Mouse (Mus musculus) MEL (cell line): Measurements from ENCODE around the gene Zfp385b. TPM values are rescaled to one million over a fixed set of nuclear protein-coding genes. Genes with fewer than 3 reads are reported as not detected.

Experiments used
- DNase-seq: peaks from one replicate; pipeline ENCODE4 v3.0.0; 2011; ENCODE audit warnings: low read depth, low spot score
- H3K27ac ChIP-seq: 2 replicates; pipeline ENCODE4 v1.5.1; 2012; ENCODE audit warnings: low read depth, mild to moderate bottlenecking, control low read depth, low read length, moderate library complexity; ENCODE audit not compliant: control insufficient read depth
- H3K27me3 ChIP-seq, 2 experiments: fragments of 150-350 bp in 1 of 2; sonication (generic) in 1 of 2; 2 replicates each; pipeline ENCODE4 v1.6.1; 2012; ENCODE audit warnings: low read length in 2 of 2, mild to moderate bottlenecking in 2 of 2, improper control_type of control experiment in 1 of 2, moderate library complexity in 1 of 2; ENCODE audit not compliant: insufficient read depth in 2 of 2, control insufficient read depth in 1 of 2
- H3K36me3 ChIP-seq, 2 experiments: 2 replicates each; pipeline ENCODE4 v1.6.1; 2012 to 2014; ENCODE audit warnings: low read length in 2 of 2, improper control_type of control experiment in 1 of 2, inconsistent platforms in 1 of 2, mild to moderate bottlenecking in 1 of 2; ENCODE audit not compliant: insufficient read depth in 2 of 2, control insufficient read depth in 1 of 2
- H3K4me1 ChIP-seq, 2 experiments: fragments of 150-350 bp in 1 of 2; sonication (generic) in 1 of 2; 2 replicates each; pipeline ENCODE4 v1.6.1; 2012; ENCODE audit warnings: low read length in 2 of 2, improper control_type of control experiment in 1 of 2, mild to moderate bottlenecking in 1 of 2; ENCODE audit not compliant: insufficient read depth in 2 of 2, control insufficient read depth in 1 of 2
- H3K4me3 ChIP-seq, 2 experiments: fragments of 150-350 bp in 1 of 2; sonication (generic) in 1 of 2; 2 replicates each; pipeline ENCODE4 v1.5.1; 2012; ENCODE audit warnings: low read depth in 2 of 2, low read length in 2 of 2, mild to moderate bottlenecking in 2 of 2, moderate library complexity in 2 of 2, control low read depth in 1 of 2, improper control_type of control experiment in 1 of 2; ENCODE audit not compliant: control insufficient read depth in 1 of 2, insufficient read depth in 1 of 2
- H3K79me2 ChIP-seq: 2 replicates; pipeline ENCODE4 v1.6.1; 2012; ENCODE audit warnings: mild to moderate bottlenecking, low read length, moderate library complexity; ENCODE audit not compliant: control insufficient read depth, poor library complexity, insufficient read depth
- H3K9ac ChIP-seq: 2 replicates; pipeline ENCODE4 v1.6.1; 2012; ENCODE audit warnings: low read depth, mild to moderate bottlenecking, control low read depth, low read length, moderate library complexity; ENCODE audit not compliant: control insufficient read depth, poor library complexity, severe bottlenecking
- H3K9me3 ChIP-seq: fragments of 150-350 bp; sonication (generic); replicated peaks from 2 replicates; pipeline ENCODE4 v1.6.1; 2012; ENCODE audit warnings: mild to moderate bottlenecking, low read length, improper control_type of control experiment, moderate library complexity; ENCODE audit not compliant: insufficient read depth
- CHD1 ChIP-seq: IDR thresholded peaks from 2 replicates; pipeline ENCODE4 v1.6.1; 2012; ENCODE audit warnings: low read depth, mild to moderate bottlenecking, inconsistent platforms, low read length, improper control_type of control experiment
- ETS1 ChIP-seq: IDR thresholded peaks from 2 replicates; pipeline ENCODE4 v1.6.1; 2012; ENCODE audit warnings: low read depth, mild to moderate bottlenecking, inconsistent platforms, low read length, improper control_type of control experiment, moderate library complexity
- GABPA ChIP-seq: IDR thresholded peaks from 2 replicates; pipeline ENCODE4 v1.6.1; 2012; ENCODE audit warnings: low read depth, mild to moderate bottlenecking, inconsistent platforms, low read length, improper control_type of control experiment, moderate library complexity
- MAFK ChIP-seq: IDR thresholded peaks from 2 replicates; pipeline ENCODE4 v1.6.1; 2011; ENCODE audit warnings: low read depth, mild to moderate bottlenecking, low read length, improper control_type of control experiment, borderline replicate concordance
- MEF2A ChIP-seq: IDR thresholded peaks from 2 replicates; pipeline ENCODE4 v1.6.1; 2014; ENCODE audit warnings: low read depth, mild to moderate bottlenecking, inconsistent platforms, low read length, improper control_type of control experiment; ENCODE audit not compliant: poor library complexity, insufficient replicate concordance, severe bottlenecking; ENCODE audit errors: extremely low read depth
- NRF1 ChIP-seq: IDR thresholded peaks from 2 replicates; pipeline ENCODE4 v1.6.1; 2014; ENCODE audit warnings: low read depth, mild to moderate bottlenecking, inconsistent platforms, low read length, improper control_type of control experiment, moderate library complexity; ENCODE audit not compliant: poor library complexity, insufficient read depth, severe bottlenecking
- POLR2A ChIP-seq, 2 experiments: IDR thresholded peaks; 2 replicates each; pipeline ENCODE4 v1.6.1; 2011 to 2012; ENCODE audit warnings: low read length in 2 of 2, mild to moderate bottlenecking in 2 of 2, control low read depth in 1 of 2, improper control_type of control experiment in 1 of 2, low read depth in 1 of 2, moderate library complexity in 1 of 2; ENCODE audit not compliant: control insufficient read depth in 1 of 2, insufficient read depth in 1 of 2, poor library complexity in 1 of 2
- POLR2AphosphoS5 ChIP-seq: IDR thresholded peaks from 2 replicates; pipeline ENCODE4 v1.6.1; 2012; ENCODE audit warnings: low read depth, borderline replicate concordance, mild to moderate bottlenecking, inconsistent platforms, low read length, moderate library complexity, mixed read lengths
- RCOR1 ChIP-seq: IDR thresholded peaks from 2 replicates; pipeline ENCODE4 v1.6.1; 2012; ENCODE audit warnings: low read depth, mild to moderate bottlenecking, inconsistent platforms, low read length, improper control_type of control experiment
- TAL1 ChIP-seq: IDR thresholded peaks from 2 replicates; pipeline ENCODE4 v1.6.1; 2012; ENCODE audit warnings: mild to moderate bottlenecking, inconsistent platforms, low read length, moderate library complexity, mixed read lengths
- TCF12 ChIP-seq: IDR thresholded peaks from 2 replicates; pipeline ENCODE4 v1.6.1; 2014; ENCODE audit warnings: low read depth, mild to moderate bottlenecking, inconsistent platforms, low read length, improper control_type of control experiment, moderate library complexity
- USF2 ChIP-seq, 2 experiments: IDR thresholded peaks; 2 replicates each; pipeline ENCODE4 v1.6.1; 2011 to 2012; ENCODE audit warnings: improper control_type of control experiment in 2 of 2, low read length in 2 of 2, borderline replicate concordance in 1 of 2, inconsistent platforms in 1 of 2, low read depth in 1 of 2, mild to moderate bottlenecking in 1 of 2; ENCODE audit not compliant: insufficient read depth in 1 of 2
- ZKSCAN1 ChIP-seq: IDR thresholded peaks from 2 replicates; pipeline ENCODE4 v1.6.1; 2012; ENCODE audit warnings: low read depth, mild to moderate bottlenecking, inconsistent platforms, low read length, improper control_type of control experiment, moderate library complexity
- ZNF384 ChIP-seq: IDR thresholded peaks from 2 replicates; pipeline ENCODE4 v1.6.1; 2012; ENCODE audit warnings: low read depth, mild to moderate bottlenecking, inconsistent platforms, low read length, improper control_type of control experiment
- polyA plus RNA-seq, 2 experiments: library from polyadenylated mRNA; stranded (reverse) in 1 of 2; unstranded in 1 of 2; fragments of >175 nt in 1 of 2; fragments of >200 nt in 1 of 2; gene quantifications; 2 replicates each; pipeline versions ENCODE4 v1.2.1 to v1.2.4; 2012; ENCODE audit warnings: low replicate concordance in 2 of 2, low read depth in 1 of 2; ENCODE audit not compliant: insufficient read length in 2 of 2, insufficient read depth in 1 of 2, missing spikeins in 1 of 2
- total RNA-seq: library from RNA; depleted of rRNA; stranded (reverse); fragments of 300-350 nt; gene quantifications from 2 replicates; pipeline ENCODE4 v1.2.3, GENCODE M21; 2012

Gene Zfp385b
- total and polyA plus RNA-seq, 3 experiments: not detected

GRCm38 (mm10) chr2:77631606-77632005 is 187.8 kb downstream of the Zfp385b start:
- Histone ChIP-seq H3K4me3 (no peak overlapping the region), H3K27ac (no peak overlapping the region), H3K4me1 (no peaks in the 10 kb centered on the region), H3K27me3 (no peaks in the 10 kb centered on the region), H3K9ac (no peak overlapping the region)
- DNase-seq: no peak
- no peak for TF ChIP-seq NRF1
- no peak for TF ChIP-seq RCOR1
- TF ChIP-seq USF2 (IDR thresholded peaks at IDR 0.05; ENCODE audit: borderline replicate concordance in 1 of 2, insufficient read depth in 1 of 2, low read depth in 1 of 2, low read length in 2 of 2): no peak
- TF ChIP-seq TCF12: no peak
- no peak for TF ChIP-seq GABPA
- TF ChIP-seq MEF2A: no peak
- TF ChIP-seq TAL1: no peak
- TF ChIP-seq, all 39 proteins: peak for 0
- Histone ChIP-seq H3K79me2 (no peaks in the 10 kb centered on the region), H3K9me3 (no peaks in the 10 kb centered on the region), H3K36me3 (no peaks in the 10 kb centered on the region)

- H3K27me3 ChIP-seq: no peaks in the 10 kb centered on the region
- no peak overlapping the region for H3K27ac ChIP-seq
- TF ChIP-seq MAFK: no peak
- TF ChIP-seq ZKSCAN1: no peak
- H3K4me1 ChIP-seq: no peaks in the 10 kb centered on the region
- DNase-seq: no peak
- no peaks in the 10 kb centered on the region for H3K9me3 ChIP-seq
- no peaks in the 10 kb centered on the region for H3K79me2 ChIP-seq
- no peak overlapping the region for H3K4me3 ChIP-seq
- no peak overlapping the region for H3K9ac ChIP-seq
- no peaks in the 10 kb centered on the region for H3K36me3 ChIP-seq
Observed at GRCm38 (mm10) chr2:77627622-77628231, 191.7 kb downstream of the Zfp385b start.

GRCm38 (mm10) chr2:77618686-77619085 is 200.8 kb downstream of the Zfp385b start:
- Histone ChIP-seq H3K36me3 (no peaks in the 10 kb centered on the region), H3K27me3 (no peaks in the 10 kb centered on the region; a peak in 1 of 4 replicates), H3K27ac (no peak overlapping the region), H3K9me3 (no peaks in the 10 kb centered on the region), H3K9ac (no peak overlapping the region), H3K79me2 (no peaks in the 10 kb centered on the region), H3K4me1 (no peaks in the 10 kb centered on the region), H3K4me3 (no peak overlapping the region)
- DNase-seq: no peak
- TF ChIP-seq TAL1: no peak
- no peak for TF ChIP-seq ETS1
- TF ChIP-seq POLR2AphosphoS5: no peak
- TF ChIP-seq ZNF384: no peak
- TF ChIP-seq CHD1: no peak
- no peak for TF ChIP-seq NRF1
- TF ChIP-seq POLR2A (IDR thresholded peaks at IDR 0.05; ENCODE audit: control insufficient read depth in 1 of 2, insufficient read depth in 1 of 2, low read depth in 1 of 2, low read length in 2 of 2, poor library complexity in 1 of 2): no peak
- TF ChIP-seq, all 39 proteins: peak for 0
